Mouse (Mus musculus): Measurements from ENCODE around the gene Tcte1. TPM values are rescaled to one million over a fixed set of nuclear protein-coding genes. Genes with fewer than 3 reads are reported as not detected.
A peak's percentile ranks its signal among the peaks of the same experiment; 100 is the strongest.

The Tcte1 gene
- polyA plus RNA-seq, 1 experiment from 2014 or later = 1.7 TPM

DNA sequence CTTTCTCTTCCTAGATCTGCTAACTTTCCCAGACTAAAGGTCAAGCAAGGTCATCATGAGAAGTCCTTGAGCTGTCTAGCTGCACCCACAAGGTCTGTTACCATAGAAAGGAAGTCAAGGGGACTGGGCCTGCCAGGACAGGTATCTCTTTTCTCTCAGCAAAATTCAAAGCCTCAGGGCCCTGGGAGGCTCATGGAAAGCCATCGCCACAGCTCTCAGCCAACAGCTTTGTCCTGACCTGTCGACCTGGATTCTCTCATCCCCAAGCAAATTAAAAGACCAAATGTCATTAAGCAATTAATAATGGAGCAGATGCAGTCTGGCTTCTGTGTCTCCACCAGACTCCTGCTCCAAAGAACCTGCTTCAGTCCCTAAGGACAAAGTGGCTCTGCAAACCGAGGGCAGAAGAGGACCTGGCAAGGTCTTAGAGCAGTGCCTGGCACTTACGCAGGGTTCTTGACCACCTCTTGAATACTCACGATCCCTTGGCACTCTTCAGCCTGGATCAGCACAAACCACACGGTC, 17.2 kb upstream of the Tcte1 start:
- ATAC-seq (ENCODE audit: low FRiP score) (peak; percentile 49), DNase-seq (ENCODE audit: low spot score, missing footprints) (no peak)
- Histone ChIP-seq H3K36me3 (ENCODE audit: control insufficient read depth, insufficient read depth, low read length) (peaks cover 2% of the 10 kb centered on the region; the same call in 1 of the 2 replicates), H3K4me1 (ENCODE audit: control insufficient read depth, insufficient read depth, low read length) (peaks cover 7% of the 10 kb centered on the region; the same call in 1 of the 2 replicates), H3K4me2 (0 out of 2 replicates have a peak overlapping the region, but pooled peaks have one; percentile 3), H3K9ac (ENCODE audit: low read length) (no peak overlapping the region), H3K27me3 (ENCODE audit: control insufficient read depth, insufficient read depth, low read length) (no peaks in the 10 kb centered on the region), H3K9me3 (ENCODE audit: control insufficient read depth, low read length) (no peaks in the 10 kb centered on the region), H3K4me3 (ENCODE audit: low read depth, low read length) (no peak overlapping the region), H3K27ac (ENCODE audit: low read depth, low read length) (no peak overlapping the region)
- WGBS = 77% methylated on average over 6 of the region's 6 CpGs

DNA sequence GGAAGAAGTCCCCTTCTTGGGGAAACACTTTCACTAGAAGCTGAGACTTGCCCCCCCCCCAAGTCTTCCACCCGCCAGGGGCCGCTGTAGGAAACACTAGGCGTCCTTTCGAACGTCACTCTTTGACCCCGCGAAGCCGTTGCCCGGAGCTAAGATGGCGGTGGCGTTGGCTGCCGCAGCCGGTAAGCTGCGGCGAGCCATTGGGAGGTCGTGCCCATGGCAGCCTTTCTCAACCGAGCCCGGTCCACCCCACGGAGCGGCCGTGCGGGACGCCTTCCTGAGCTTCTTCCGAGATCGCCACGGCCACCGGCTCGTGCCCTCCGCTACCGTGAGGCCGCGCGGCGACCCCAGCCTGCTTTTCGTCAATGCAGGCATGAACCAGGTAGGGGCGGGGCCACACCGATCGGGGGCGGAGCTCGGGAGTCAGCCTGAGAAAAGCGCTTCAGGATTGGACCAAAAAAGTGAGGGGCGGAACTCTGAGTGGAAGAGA, 16.5 kb upstream of the Tcte1 start, which contains the start of gene Aars2:
Aars2 (plus strand) TSS at position 142 of the 490 bp plus-strand sequence.
- peaks cover 2% of the 10 kb centered on the region for H3K36me3 ChIP-seq (ENCODE audit: control insufficient read depth, insufficient read depth, low read length)
- peak; percentile 94 for ATAC-seq (ENCODE audit: low FRiP score)
- 1% methylated on average over 42 of the region's 42 CpGs for WGBS

DNA sequence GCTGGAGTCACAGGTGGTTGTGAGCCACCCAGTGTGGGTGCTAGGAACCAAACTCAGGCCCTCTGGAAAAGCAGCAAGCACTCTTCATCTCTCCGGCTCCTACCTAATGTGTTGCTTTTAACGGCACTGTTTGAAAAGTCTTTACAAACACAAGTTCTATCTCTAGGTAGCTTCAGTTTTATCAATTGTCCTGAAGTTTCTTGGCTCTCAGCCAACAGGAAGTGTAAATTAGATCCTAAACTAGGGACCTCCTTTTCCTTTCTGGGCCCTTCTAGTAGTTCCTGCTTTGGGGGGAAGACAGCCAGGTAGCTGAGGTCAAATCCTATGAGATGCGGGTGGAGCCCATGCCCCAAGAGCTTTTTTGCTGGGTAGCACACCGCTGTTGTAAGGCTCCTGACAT, 12.4 kb upstream of the Tcte1 start:
- Histone ChIP-seq H3K4me2 (no peak overlapping the region), H3K27me3 (ENCODE audit: control insufficient read depth, insufficient read depth, low read length) (no peaks in the 10 kb centered on the region), H3K27ac (ENCODE audit: low read depth, low read length) (no peak overlapping the region), H3K4me3 (ENCODE audit: low read depth, low read length) (no peak overlapping the region), H3K9me3 (ENCODE audit: control insufficient read depth, low read length) (no peaks in the 10 kb centered on the region), H3K9ac (ENCODE audit: low read length) (no peak overlapping the region), H3K36me3 (ENCODE audit: control insufficient read depth, insufficient read depth, low read length) (peaks cover 2% of the 10 kb centered on the region), H3K4me1 (ENCODE audit: control insufficient read depth, insufficient read depth, low read length) (peaks cover 6% of the 10 kb centered on the region; the same call in 1 of the 2 replicates)
- DNase-seq (ENCODE audit: low spot score, missing footprints) (no peak), ATAC-seq (ENCODE audit: low FRiP score) (no peak)
- 98% methylated on average over 4 of the region's 4 CpGs for WGBS

More for the DNA sequence above, 16.5 kb upstream of the Tcte1 start, which contains the start of gene Aars2:
- H3K4me3 ChIP-seq (ENCODE audit: low read depth, low read length) = peak within 1 kb of the TSS; percentile 73
- DNase-seq (ENCODE audit: low spot score, missing footprints) = peak; percentile 100
- peak within 1 kb of the TSS; percentile 86 for H3K9ac ChIP-seq (ENCODE audit: low read length)
- H3K27ac ChIP-seq (ENCODE audit: low read depth, low read length) = peak within 1 kb of the TSS; percentile 66
- peaks cover 6% of the 10 kb centered on the region; the same call in 1 of the 2 replicates for H3K4me1 ChIP-seq (ENCODE audit: control insufficient read depth, insufficient read depth, low read length)
- H3K27me3 ChIP-seq (ENCODE audit: control insufficient read depth, insufficient read depth, low read length) = no peaks in the 10 kb centered on the region
- H3K4me2 ChIP-seq = peak within 1 kb of the TSS; percentile 27
- H3K9me3 ChIP-seq (ENCODE audit: control insufficient read depth, low read length) = no peaks in the 10 kb centered on the region

GRCm38 (mm10) chr17:45511757-45512156, 11.5 kb upstream of the Tcte1 start:
- peaks cover 3% of the 10 kb centered on the region for H3K4me1 ChIP-seq (ENCODE audit: control insufficient read depth, insufficient read depth, low read length)
- no peak overlapping the region for H3K4me2 ChIP-seq
- H3K27me3 ChIP-seq (ENCODE audit: control insufficient read depth, insufficient read depth, low read length) = no peaks in the 10 kb centered on the region
- H3K9ac ChIP-seq (ENCODE audit: low read length) = no peak overlapping the region
- no peak overlapping the region for H3K27ac ChIP-seq (ENCODE audit: low read depth, low read length)
- peaks cover 2% of the 10 kb centered on the region for H3K36me3 ChIP-seq (ENCODE audit: control insufficient read depth, insufficient read depth, low read length)
- DNase-seq (ENCODE audit: low spot score, missing footprints) = no peak
- no peak overlapping the region for H3K4me3 ChIP-seq (ENCODE audit: low read depth, low read length)
- WGBS = 96% methylated on average over 4 of the region's 4 CpGs
- ATAC-seq (ENCODE audit: low FRiP score) = no peak
- H3K9me3 ChIP-seq (ENCODE audit: control insufficient read depth, low read length) = no peaks in the 10 kb centered on the region

DNA sequence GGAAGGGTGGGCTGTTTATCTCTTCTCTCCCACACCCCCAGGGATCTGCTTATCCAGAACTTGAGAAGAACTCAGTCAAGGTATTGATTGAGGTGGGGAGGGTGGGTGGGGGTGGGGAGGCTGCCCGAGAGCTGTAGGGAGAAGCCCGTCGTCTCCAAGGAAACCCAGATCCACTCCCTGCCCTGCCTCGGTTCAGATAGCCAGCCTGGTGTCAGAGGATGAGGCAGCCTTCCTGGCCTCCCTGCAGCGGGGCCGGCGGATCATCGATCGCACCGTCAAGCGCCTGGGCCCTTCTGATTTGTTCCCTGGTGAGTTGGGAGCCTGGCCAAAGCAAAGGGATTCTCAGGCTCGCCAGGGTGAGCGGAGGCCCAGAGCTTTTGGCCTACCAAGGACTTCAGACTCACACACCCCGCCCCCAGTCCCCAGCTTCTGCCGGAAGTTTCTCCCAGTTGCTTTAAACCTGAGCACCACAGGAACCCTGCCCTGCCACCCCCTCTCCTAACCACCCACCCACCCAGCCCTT, 8.0 kb upstream of the Tcte1 start:
- Histone ChIP-seq H3K4me2 (no peak overlapping the region), H3K27me3 (ENCODE audit: control insufficient read depth, insufficient read depth, low read length) (no peaks in the 10 kb centered on the region), H3K36me3 (ENCODE audit: control insufficient read depth, insufficient read depth, low read length) (peaks cover 7% of the 10 kb centered on the region), H3K9me3 (ENCODE audit: control insufficient read depth, low read length) (no peaks in the 10 kb centered on the region), H3K4me3 (ENCODE audit: low read depth, low read length) (no peak overlapping the region), H3K9ac (ENCODE audit: low read length) (no peak overlapping the region), H3K27ac (ENCODE audit: low read depth, low read length) (no peak overlapping the region), H3K4me1 (ENCODE audit: control insufficient read depth, insufficient read depth, low read length) (no peaks in the 10 kb centered on the region; the same call in none of the 2 replicates)
- ATAC-seq (ENCODE audit: low FRiP score) = no peak; the same call in 1 of the 2 replicates
- no peak for DNase-seq (ENCODE audit: low spot score, missing footprints)
- 47% methylated on average over 15 of the region's 15 CpGs for WGBS

GRCm38 (mm10) chr17:45515806-45516205, 7.4 kb upstream of the Tcte1 start:
- Histone ChIP-seq H3K4me3 (ENCODE audit: low read depth, low read length) (no peak overlapping the region), H3K4me2 (no peak overlapping the region), H3K27ac (ENCODE audit: low read depth, low read length) (no peak overlapping the region), H3K4me1 (ENCODE audit: control insufficient read depth, insufficient read depth, low read length) (no peaks in the 10 kb centered on the region; the same call in none of the 2 replicates), H3K27me3 (ENCODE audit: control insufficient read depth, insufficient read depth, low read length) (no peaks in the 10 kb centered on the region), H3K9me3 (ENCODE audit: control insufficient read depth, low read length) (no peaks in the 10 kb centered on the region), H3K36me3 (ENCODE audit: control insufficient read depth, insufficient read depth, low read length) (peaks cover 5% of the 10 kb centered on the region; the same call in 1 of the 2 replicates), H3K9ac (ENCODE audit: low read length) (no peak overlapping the region)
- 88% methylated on average over 10 of the region's 10 CpGs for WGBS
- DNase-seq (ENCODE audit: low spot score, missing footprints) = no peak
- no peak for ATAC-seq (ENCODE audit: low FRiP score)

DNA sequence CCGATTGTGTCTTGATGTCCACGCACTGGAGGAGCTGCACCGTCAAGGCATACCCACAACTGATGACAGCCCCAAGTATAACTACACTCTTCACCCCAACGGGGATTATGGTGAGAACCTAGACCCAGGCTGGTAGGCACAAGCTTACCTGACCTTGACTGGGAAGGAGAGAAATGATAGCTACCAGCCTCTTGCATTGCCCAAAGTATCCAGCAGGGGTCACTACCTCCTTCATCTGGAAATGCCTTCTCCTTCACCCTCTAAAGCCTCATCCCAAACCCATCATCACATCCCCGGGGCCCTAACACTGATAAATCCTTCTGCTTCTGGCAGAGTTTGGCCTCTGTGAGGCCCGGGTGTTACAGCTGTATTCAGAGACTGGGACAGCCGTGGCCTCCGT, 6.7 kb upstream of the Tcte1 start:
- WGBS = 56% methylated on average over 8 of the region's 8 CpGs
- Histone ChIP-seq H3K4me1 (ENCODE audit: control insufficient read depth, insufficient read depth, low read length) (no peaks in the 10 kb centered on the region; the same call in none of the 2 replicates), H3K27ac (ENCODE audit: low read depth, low read length) (no peak overlapping the region), H3K27me3 (ENCODE audit: control insufficient read depth, insufficient read depth, low read length) (no peaks in the 10 kb centered on the region), H3K4me3 (ENCODE audit: low read depth, low read length) (no peak overlapping the region), H3K4me2 (no peak overlapping the region), H3K9ac (ENCODE audit: low read length) (no peak overlapping the region), H3K9me3 (ENCODE audit: control insufficient read depth, low read length) (no peaks in the 10 kb centered on the region), H3K36me3 (ENCODE audit: control insufficient read depth, insufficient read depth, low read length) (0 out of 2 replicates have a peak, but pooled peaks cover 5% of the 10 kb centered on the region)
- ATAC-seq (ENCODE audit: low FRiP score) (peak; percentile 45; the same call in 1 of the 2 replicates), DNase-seq (ENCODE audit: low spot score, missing footprints) (peak; percentile 98)

GRCm38 (mm10) chr17:45517135-45517534, 6.1 kb upstream of the Tcte1 start:
- Histone ChIP-seq H3K4me2 (no peak overlapping the region), H3K9ac (ENCODE audit: low read length) (no peak overlapping the region), H3K4me3 (ENCODE audit: low read depth, low read length) (no peak overlapping the region), H3K4me1 (ENCODE audit: control insufficient read depth, insufficient read depth, low read length) (no peaks in the 10 kb centered on the region; the same call in none of the 2 replicates), H3K27me3 (ENCODE audit: control insufficient read depth, insufficient read depth, low read length) (no peaks in the 10 kb centered on the region), H3K27ac (ENCODE audit: low read depth, low read length) (no peak overlapping the region), H3K9me3 (ENCODE audit: control insufficient read depth, low read length) (no peaks in the 10 kb centered on the region), H3K36me3 (ENCODE audit: control insufficient read depth, insufficient read depth, low read length) (0 out of 2 replicates have a peak, but pooled peaks cover 5% of the 10 kb centered on the region)
- ATAC-seq (ENCODE audit: low FRiP score) (no peak), DNase-seq (ENCODE audit: low spot score, missing footprints) (no peak)
- WGBS = 96% methylated on average over 21 of the region's 21 CpGs

DNA sequence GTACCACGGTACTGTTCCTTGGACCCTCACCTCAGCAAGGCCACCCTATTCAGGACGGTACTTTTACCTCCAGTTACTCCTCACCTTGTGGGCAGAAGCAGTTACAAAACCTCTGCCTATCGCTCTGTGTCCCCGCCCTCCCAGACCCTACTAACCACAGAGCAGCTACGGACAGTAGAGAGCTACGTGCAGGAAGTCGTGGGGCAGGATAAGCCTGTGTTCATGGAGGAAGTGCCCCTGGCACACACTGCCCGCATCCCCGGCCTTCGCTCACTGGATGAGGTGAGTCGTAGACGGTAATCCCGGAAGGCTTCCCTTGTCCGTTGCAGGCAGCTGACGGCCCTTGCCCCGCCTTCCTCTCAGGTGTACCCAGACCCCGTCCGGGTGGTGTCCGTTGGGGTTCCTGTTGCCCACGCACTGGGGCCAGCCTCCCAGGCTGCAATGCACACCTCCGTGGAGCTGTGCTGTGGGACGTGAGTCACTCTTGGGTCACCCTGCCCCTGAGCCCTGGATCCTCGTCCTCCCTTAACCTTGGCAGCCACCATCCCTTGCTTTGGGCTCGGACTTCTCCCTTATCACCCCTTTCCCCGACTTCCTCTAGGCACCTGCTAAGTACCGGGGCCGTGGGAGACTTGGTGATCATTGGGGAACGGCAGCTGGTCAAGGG, 5.6 kb upstream of the Tcte1 start:
- ATAC-seq (ENCODE audit: low FRiP score) = no peak

More for the DNA sequence above, 5.6 kb upstream of the Tcte1 start:
- Histone ChIP-seq H3K4me3 (ENCODE audit: low read depth, low read length) (no peak overlapping the region), H3K9ac (ENCODE audit: low read length) (no peak overlapping the region), H3K27me3 (ENCODE audit: control insufficient read depth, insufficient read depth, low read length) (no peaks in the 10 kb centered on the region), H3K4me1 (ENCODE audit: control insufficient read depth, insufficient read depth, low read length) (peaks cover 2% of the 10 kb centered on the region), H3K27ac (ENCODE audit: low read depth, low read length) (no peak overlapping the region), H3K36me3 (ENCODE audit: control insufficient read depth, insufficient read depth, low read length) (0 out of 2 replicates have a peak, but pooled peaks cover 5% of the 10 kb centered on the region), H3K4me2 (no peak overlapping the region), H3K9me3 (ENCODE audit: control insufficient read depth, low read length) (no peaks in the 10 kb centered on the region)
- no peak for DNase-seq (ENCODE audit: low spot score, missing footprints)
- 93% methylated on average over 28 of the region's 28 CpGs for WGBS
